Mouse (Mus musculus) liver, postnatal 0 days (tissue): ENCODE measurements around the gene Gnao1.

Experiments
- CTCF ChIP-seq: sonication (generic); IDR thresholded peaks from 2 replicates; pipeline ENCODE4 v1.5.1; 2016; ENCODE audit warnings: antibody characterized with exemption, low read depth
- EP300 ChIP-seq: IDR thresholded peaks from 2 replicates; pipeline ENCODE4 v1.6.1; 2016; ENCODE audit warnings: antibody characterized with exemption, low read depth, mild to moderate bottlenecking

DNA sequence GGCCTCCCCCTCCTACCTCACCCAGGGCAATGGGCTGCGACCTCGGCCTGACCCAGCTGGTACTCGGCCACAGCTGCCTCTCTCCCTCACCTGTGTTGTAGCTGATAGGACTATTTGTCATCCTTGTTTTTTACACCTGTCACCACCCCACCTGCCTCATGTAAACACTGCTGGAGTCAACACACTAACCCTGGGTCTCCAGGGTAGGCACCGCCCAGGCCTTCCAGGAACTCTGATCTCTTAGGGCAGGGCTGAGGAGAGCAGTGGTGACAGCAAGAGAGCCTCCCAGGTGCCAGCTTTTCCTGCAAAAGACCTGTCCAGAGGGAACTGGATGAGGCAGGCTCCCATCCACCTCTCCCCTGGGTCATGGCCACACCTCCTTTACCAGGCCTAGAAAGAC lies 119.5 kb downstream of the Gnao1 start:
- no peak for TF ChIP-seq CTCF
- TF ChIP-seq EP300, result no peak
